Mouse (Mus musculus): Measurements from ENCODE around the gene Lrrc17. TPM values are rescaled to one million over a fixed set of nuclear protein-coding genes. Genes with fewer than 3 reads are reported as not detected.

Lrrc17 gene
- total and polyA plus RNA-seq, 3 experiments, result not detected

DNA sequence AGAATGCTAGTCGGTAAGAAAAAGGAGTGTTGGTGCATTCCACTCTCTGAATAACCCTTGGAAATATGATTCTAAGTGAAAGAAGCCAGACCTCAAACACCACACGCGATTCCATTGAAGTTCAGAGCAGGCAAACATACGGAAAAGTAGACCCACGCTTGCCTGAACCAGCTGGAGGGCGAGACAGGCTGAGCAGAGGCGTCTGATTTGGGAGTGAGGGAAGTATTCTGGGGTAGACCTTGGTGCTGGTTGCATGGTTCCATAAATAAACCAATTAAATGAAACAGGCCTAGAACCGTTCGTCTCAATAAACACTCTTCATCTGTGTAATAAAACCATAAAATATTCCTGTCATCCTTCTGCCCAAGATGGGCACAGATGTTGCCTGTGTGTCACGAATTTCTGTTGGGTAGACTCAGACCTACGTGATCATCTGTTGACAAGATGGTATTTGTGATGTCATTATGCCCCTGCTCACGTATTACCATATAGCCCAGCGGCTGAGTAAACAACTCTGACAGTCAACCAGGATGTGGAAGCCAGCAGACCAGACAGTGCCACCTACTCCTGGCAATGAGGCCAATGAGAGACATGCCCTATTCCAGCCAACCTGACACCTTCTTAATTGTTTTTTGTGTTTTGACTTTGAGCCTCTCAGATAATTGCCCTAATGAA lies 40.3 kb upstream of the Lrrc17 start:
- Histone ChIP-seq H3K27ac (ENCODE audit: insufficient read depth, low read depth) (no peak overlapping the region), H3K79me2 (replicated peaks; ENCODE audit: control insufficient read depth, extremely low read depth, insufficient read depth, poor library complexity, severe bottlenecking) (no peaks in the 10 kb centered on the region), H3K36me3 (replicated peaks in 1 of 2; ENCODE audit: control insufficient read depth in 1 of 2, insufficient read depth in 1 of 2, low read length in 1 of 2) (no peaks in the 10 kb centered on the region), H3K4me2 (ENCODE audit: insufficient read depth, low read depth, poor library complexity, severe bottlenecking) (no peak overlapping the region), H3K4me3 (replicated peaks in 1 of 3; ENCODE audit: low read depth in 2 of 3, low read length in 2 of 3, poor library complexity in 1 of 3) (no peak overlapping the region), H3K27me3 (replicated peaks) (no peaks in the 10 kb centered on the region), H3K9ac (ENCODE audit: insufficient read depth, low read depth) (no peak overlapping the region), H3K4me1 (ENCODE audit: control insufficient read depth in 1 of 2, insufficient read depth in 2 of 2) (peaks cover 9 to 30% of the 10 kb centered on the region in 2 experiments), H3K9me3 (replicated peaks; ENCODE audit: low read length) (no peaks in the 10 kb centered on the region)
- in situ Hi-C loops (cut with MboI; ENCODE audit: low pct_ligation_motif_present, low pct_unique_long_range_greater_than_20kb, low sequenced_read_pairs) (no loop called here), dilution Hi-C loops (cut with MboI; ENCODE audit: extremely low pct_ligation_motif_present, extremely low pct_unique_long_range_greater_than_20kb, low sequenced_read_pairs) (no loop called here)
- no peak for DNase-seq (ENCODE audit: extremely low read depth)
- TF ChIP-seq GABPA (IDR thresholded peaks at IDR 0.05; ENCODE audit: insufficient replicate concordance, low read depth, low read length), result no peak
- no peak for TF ChIP-seq POLR2AphosphoS2 (IDR thresholded peaks at IDR 0.05; ENCODE audit: low read depth, low read length)
- TF ChIP-seq KAT2A (IDR thresholded peaks at IDR 0.05; ENCODE audit: insufficient replicate concordance, low read length), result no peak

DNA sequence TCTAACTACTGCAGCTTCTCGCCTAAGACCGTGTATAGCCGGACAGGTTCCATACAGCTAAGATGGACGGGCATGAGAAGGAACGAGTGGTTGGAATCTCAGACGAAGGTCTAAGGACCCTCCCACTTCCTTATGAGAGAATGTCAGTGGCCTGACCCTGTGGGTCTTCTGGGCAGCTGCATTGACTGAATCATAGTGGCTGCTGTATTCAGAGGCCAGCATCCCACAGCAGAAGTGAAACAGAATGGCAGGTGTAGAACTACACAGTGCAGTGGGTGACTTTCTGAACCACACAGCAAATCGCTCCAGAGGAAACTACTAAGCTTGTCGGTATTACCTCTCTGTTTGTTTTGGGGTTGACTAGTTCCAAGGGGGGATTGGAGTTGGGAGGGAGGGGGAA lies 38.2 kb upstream of the Lrrc17 start:
- H3K4me1 ChIP-seq (ENCODE audit: control insufficient read depth in 1 of 2, insufficient read depth in 2 of 2), result peaks cover 13 to 41% of the 10 kb centered on the region in 2 experiments
- no peaks in the 10 kb centered on the region for H3K36me3 ChIP-seq (replicated peaks in 1 of 2; ENCODE audit: control insufficient read depth in 1 of 2, insufficient read depth in 1 of 2, low read length in 1 of 2)
- H3K4me2 ChIP-seq (ENCODE audit: insufficient read depth, low read depth, poor library complexity, severe bottlenecking), result peak overlapping the region; percentile 68
- H3K9me3 ChIP-seq (replicated peaks; ENCODE audit: low read length), result no peaks in the 10 kb centered on the region
- H3K4me3 ChIP-seq (replicated peaks in 1 of 3; ENCODE audit: low read depth in 2 of 3, low read length in 2 of 3, poor library complexity in 1 of 3), result no peak overlapping the region
- TF ChIP-seq UBTF (IDR thresholded peaks at IDR 0.05; ENCODE audit: low read depth, low read length), result no peak
- TF ChIP-seq ELF1 (IDR thresholded peaks at IDR 0.05; ENCODE audit: low read depth, low read length), result 0 out of 2 replicates have a peak, but pooled peaks have one; percentile 23
- TF ChIP-seq TCF12 (IDR thresholded peaks at IDR 0.05; ENCODE audit: low read depth, low read length), result peak; percentile 68
- no peak for TF ChIP-seq POLR2AphosphoS2 (IDR thresholded peaks at IDR 0.05; ENCODE audit: low read depth, low read length)
- TF ChIP-seq IRF4 (IDR thresholded peaks at IDR 0.05; ENCODE audit: low read depth, low read length), result peak; percentile 61; the same call in 1 of the 2 replicates
- TF ChIP-seq ZC3H11A (IDR thresholded peaks at IDR 0.05; ENCODE audit: low read depth, low read length), result no peak
- peak; percentile 48; the same call in 1 of the 2 replicates for TF ChIP-seq EP300 (IDR thresholded peaks at IDR 0.05; ENCODE audit: low read length)
- no peak overlapping the region for H3K9ac ChIP-seq (ENCODE audit: insufficient read depth, low read depth)
- in situ Hi-C loops (cut with MboI; ENCODE audit: low pct_ligation_motif_present, low pct_unique_long_range_greater_than_20kb, low sequenced_read_pairs), result no loop called here
- dilution Hi-C loops (cut with MboI; ENCODE audit: extremely low pct_ligation_motif_present, extremely low pct_unique_long_range_greater_than_20kb, low sequenced_read_pairs), result no loop called here
- no peaks in the 10 kb centered on the region for H3K27me3 ChIP-seq (replicated peaks)
- peak; percentile 35 for DNase-seq (ENCODE audit: extremely low read depth)
- no peaks in the 10 kb centered on the region for H3K79me2 ChIP-seq (replicated peaks; ENCODE audit: control insufficient read depth, extremely low read depth, insufficient read depth, poor library complexity, severe bottlenecking)
- no peak overlapping the region for H3K27ac ChIP-seq (ENCODE audit: insufficient read depth, low read depth)

- Histone ChIP-seq H3K4me1 (ENCODE audit: control insufficient read depth in 1 of 2, insufficient read depth in 2 of 2) (peaks cover 18 to 42% of the 10 kb centered on the region in 2 experiments), H3K9ac (ENCODE audit: insufficient read depth, low read depth) (no peak overlapping the region), H3K27ac (ENCODE audit: insufficient read depth, low read depth) (no peak overlapping the region), H3K36me3 (replicated peaks in 1 of 2; ENCODE audit: control insufficient read depth in 1 of 2, insufficient read depth in 1 of 2, low read length in 1 of 2) (no peaks in the 10 kb centered on the region), H3K27me3 (replicated peaks) (no peaks in the 10 kb centered on the region), H3K79me2 (replicated peaks; ENCODE audit: control insufficient read depth, extremely low read depth, insufficient read depth, poor library complexity, severe bottlenecking) (no peaks in the 10 kb centered on the region), H3K9me3 (replicated peaks; ENCODE audit: low read length) (no peaks in the 10 kb centered on the region), H3K4me3 (replicated peaks in 1 of 3; ENCODE audit: low read depth in 2 of 3, low read length in 2 of 3, poor library complexity in 1 of 3) (no peak overlapping the region), H3K4me2 (ENCODE audit: insufficient read depth, low read depth, poor library complexity, severe bottlenecking) (no peak overlapping the region)
- no peak for DNase-seq (ENCODE audit: extremely low read depth)
- dilution Hi-C loops (cut with MboI; ENCODE audit: extremely low pct_ligation_motif_present, extremely low pct_unique_long_range_greater_than_20kb, low sequenced_read_pairs) (no loop called here), in situ Hi-C loops (cut with MboI; ENCODE audit: low pct_ligation_motif_present, low pct_unique_long_range_greater_than_20kb, low sequenced_read_pairs) (no loop called here)
- TF ChIP-seq PAX5 (IDR thresholded peaks at IDR 0.05; ENCODE audit: low read length) (no peak), CHD2 (IDR thresholded peaks at IDR 0.05; ENCODE audit: low read length) (no peak), POLR2AphosphoS2 (IDR thresholded peaks at IDR 0.05; ENCODE audit: low read depth, low read length) (no peak), E2F4 (IDR thresholded peaks at IDR 0.05; ENCODE audit: insufficient replicate concordance, low read depth, low read length) (no peak), ZC3H11A (IDR thresholded peaks at IDR 0.05; ENCODE audit: low read depth, low read length) (no peak), TCF12 (IDR thresholded peaks at IDR 0.05; ENCODE audit: low read depth, low read length) (no peak), UBTF (IDR thresholded peaks at IDR 0.05; ENCODE audit: low read depth, low read length) (no peak), MYC (IDR thresholded peaks at IDR 0.05; ENCODE audit: low read depth, low read length) (no peak), NRF1 (IDR thresholded peaks at IDR 0.05; ENCODE audit: low read depth, low read length) (no peak), RCOR1 (conservative IDR thresholded peaks at IDR 0.05; ENCODE audit: low read depth, low read length) (no peak), GABPA (IDR thresholded peaks at IDR 0.05; ENCODE audit: insufficient replicate concordance, low read depth, low read length) (no peak), CTCF (conservative IDR thresholded peaks at IDR 0.05 in 1 of 2, IDR thresholded peaks at IDR 0.05 in 1 of 2; ENCODE audit: low read depth in 2 of 2, low read length in 2 of 2) (no peak)
Observed at GRCm38 (mm10) chr5:21506887-21507286, 36.5 kb upstream of the Lrrc17 start.

Measured in CH12.LX (cell line).